Mouse (Mus musculus) yolk sac, embryonic 10.5 days (tissue): ENCODE results near the gene Helb.
"Not testable (repeated sequence)": the region's sequence is repeated elsewhere in the genome, so short reads cannot be mapped to it uniquely, and the experiment has no call there.

Source experiments
- DNase-seq: peaks from one replicate; pipeline ENCODE4 v3.0.0-alpha.2; 2017; ENCODE audit warnings: low spot score

Helb gene

DNA sequence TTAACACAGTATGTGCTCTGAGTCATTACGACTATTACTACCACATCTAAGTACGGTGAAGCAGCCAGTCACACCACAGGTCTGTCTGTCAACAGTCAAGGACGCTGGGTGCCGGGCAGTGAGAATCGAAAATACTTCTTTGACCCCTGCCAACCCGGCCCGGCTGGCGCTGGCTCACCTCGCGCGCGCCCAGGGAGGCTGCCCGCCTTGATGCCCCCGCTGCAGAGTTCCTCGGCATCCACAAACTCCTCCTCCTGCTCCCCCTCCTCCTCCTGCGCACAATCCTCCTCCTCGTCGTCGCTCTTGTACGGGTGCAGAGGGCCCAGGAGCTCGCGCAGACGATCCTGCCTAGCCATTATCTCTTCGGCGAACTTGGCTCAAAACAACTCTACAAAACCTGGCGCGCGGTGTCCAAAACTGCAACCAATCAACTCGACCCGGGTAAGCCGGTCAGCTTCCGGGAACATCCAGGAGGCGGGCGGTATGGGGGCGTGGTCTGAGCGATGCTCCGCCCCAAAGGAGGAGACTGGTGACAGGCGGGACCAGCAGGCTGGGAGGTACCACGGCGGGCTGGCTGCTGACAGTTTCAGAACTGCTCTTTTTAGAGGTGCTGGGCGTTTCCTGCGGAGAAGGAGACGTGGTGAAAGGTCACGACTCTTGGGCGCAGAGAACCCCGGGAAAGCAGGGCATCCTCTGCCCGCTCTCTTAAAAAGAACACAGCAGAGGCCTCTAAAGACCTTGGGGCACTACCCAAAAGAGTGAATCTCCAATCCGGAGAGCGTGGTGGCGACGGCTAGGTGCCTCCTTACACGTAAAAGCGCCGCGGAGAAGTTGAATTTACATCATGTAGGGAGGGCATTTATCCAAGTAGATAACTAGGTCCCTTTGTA is at the start of gene Helb:
Gene Helb, minus strand, starts transcription at position 481 of the 890 bp plus-strand sequence.
- peak; percentile 98 for DNase-seq

DNA sequence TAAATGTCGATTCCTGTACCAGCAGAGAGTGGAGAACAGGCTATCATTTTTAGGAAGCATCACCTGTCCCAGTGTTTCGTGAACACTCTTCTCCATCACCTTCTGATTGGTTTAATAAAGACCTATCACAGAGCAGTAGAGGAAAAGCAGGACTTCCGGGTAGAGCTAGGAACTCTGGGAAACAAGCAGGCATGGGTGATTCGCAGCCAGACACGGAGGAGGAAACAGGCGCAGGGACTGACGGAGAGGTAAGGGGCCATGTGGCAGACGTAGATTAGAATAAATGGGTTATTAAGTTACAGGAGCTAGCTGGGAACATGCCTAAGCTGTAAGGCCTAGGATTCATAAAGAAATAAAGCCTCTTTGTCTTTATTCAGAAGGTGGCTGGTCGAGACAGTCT is 47.7 kb upstream of the Helb start:
- DNase-seq = no peak

DNA sequence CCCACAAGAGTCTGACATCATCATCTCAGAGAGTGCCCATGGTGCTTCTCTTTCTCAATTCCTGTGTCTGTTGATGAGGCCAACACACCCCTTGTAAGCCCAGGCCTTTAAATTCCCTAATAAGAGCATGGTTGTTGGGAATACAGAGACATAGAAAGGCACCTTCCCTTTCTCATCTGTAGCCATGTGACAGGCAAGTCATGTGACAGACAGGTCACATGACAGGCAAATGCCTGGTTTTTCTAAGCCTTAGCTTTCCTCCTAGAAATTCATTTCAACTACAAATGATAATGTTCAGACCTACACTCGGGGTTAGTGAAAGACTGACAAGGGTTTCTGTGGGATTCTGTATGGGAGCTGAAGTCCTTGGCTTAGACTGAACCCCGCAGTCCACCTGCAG is 41.1 kb upstream of the Helb start:
- no peak for DNase-seq

DNA sequence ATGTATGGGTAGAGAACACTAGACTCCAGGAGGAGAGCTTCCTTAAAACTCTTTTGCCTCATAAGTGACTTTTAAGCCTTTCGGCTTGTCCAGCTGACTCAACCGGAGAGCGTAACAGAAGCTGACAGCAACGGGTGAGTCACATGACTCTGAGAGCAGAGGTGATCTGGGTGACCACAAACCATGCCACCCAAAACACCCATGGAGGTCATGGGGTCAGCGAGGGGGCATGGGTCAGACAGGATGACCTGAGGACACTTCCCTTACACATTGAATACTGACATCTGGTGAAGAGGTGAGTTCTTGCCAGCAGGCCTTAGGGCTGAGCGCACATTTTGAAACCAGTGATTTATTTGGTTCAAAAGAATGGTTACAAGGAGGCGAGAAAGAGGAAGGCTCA is 38.9 kb upstream of the Helb start:
- DNase-seq = no peak

DNA sequence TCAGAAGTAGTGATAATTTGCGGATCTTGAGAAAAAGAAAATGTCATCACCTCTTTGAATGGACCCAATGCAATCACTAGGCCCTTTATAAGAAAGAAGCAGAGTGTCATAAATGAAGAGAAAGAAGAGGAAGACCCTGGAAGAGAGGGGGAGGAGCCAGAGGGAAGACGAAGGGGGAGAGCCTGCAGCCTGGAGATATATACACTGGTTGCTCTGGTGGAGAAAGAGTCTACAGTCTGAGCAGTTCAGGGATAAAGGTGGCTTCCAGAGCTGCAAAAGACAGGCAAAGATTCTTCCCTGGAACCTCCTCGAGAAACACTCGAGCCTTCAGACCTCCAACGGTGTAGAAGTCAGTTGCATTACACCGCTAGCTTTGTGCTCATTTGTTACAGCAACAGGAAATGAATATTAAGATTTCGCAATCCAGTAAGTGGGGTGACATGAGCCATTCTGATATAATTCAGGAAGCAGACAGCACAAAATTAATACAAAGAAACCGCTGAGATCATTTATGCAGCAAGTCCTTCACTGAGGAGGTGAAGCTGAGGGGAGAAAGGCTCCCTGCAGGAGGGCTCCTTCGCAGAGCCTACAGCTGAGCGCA is 28.2 kb upstream of the Helb start:
- no peak for DNase-seq

- no peak for DNase-seq
Measured at GRCm38 (mm10) chr10:120140193-120140592, 27.4 kb upstream of the Helb start.

GRCm38 (mm10) chr10:120136020-120136562 is 23.3 kb upstream of the Helb start:
- no peak for DNase-seq

GRCm38 (mm10) chr10:120133697-120134096 is 20.9 kb upstream of the Helb start:
- DNase-seq = no peak

DNA sequence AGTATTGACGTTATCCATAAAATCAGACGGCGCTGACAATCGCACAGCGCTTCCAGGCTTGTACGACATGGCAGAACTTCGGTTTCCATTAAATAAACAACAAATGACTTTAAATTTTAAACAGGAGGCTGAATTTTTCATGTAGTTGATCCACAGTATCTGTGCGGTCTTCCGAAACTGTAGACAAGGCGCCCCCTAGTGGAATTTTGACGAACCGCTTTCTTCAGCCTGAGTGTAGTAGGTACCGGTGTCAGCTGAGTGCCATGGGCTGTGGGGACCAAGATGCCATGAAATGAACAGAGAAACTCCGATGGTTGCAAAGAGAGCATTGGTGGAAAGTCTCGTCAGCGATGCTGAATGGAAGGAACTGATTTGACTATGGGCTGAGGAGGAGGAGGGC is 17.8 kb upstream of the Helb start:
- DNase-seq = peak; percentile 20

GRCm38 (mm10) chr10:120128601-120129277 is 16.0 kb upstream of the Helb start:
- no peak for DNase-seq

DNA sequence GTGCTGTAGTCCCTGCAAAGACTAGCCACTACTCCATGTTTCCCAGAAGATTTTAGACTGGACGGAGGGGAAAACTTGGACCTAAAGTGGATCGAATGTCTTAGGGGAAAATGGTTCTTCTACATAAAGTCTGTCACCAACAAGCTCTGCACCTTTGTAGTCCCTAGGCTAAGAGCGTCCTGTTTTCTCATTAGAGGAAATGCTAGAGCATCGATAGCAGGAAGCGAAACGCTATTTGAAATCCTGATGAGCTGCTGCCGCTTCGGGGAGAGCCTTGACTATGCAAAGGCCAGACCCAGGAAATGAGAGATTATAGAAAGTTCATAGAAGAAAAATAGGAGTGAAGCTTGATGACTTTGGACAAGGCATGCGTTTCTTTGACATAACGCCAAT is 12.7 kb upstream of the Helb start:
- no peak for DNase-seq

DNA sequence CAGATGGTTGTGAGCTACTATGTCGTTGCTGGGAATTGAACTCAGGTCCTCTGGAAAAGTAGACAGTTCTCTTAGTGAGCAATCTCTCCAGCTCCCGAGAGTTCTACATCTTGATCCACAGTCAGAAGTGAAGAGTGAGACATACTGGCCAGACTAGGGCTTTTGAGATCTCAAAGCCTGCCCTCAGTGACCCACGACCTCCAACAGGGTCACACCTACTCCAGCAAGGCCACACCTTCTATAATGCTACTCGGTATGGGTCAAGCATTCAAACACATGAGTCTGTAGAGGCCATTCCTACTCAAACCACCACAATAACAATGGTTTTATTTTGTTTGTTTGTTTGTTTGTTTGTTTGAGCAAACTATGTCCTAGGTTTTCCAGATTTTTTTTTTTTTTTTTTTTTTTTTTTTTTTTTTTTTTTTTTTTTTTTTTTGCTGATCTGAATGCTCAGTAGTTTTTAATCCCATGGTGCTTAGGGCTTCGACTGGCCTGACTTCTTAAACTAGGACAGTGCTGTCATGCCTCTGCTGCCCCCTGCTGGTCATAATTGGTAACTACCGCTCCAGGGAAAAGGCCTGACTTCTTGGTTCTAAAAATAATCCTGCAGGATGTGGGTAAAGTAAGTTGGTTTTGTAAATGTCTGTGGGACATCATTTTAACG is 12.1 kb upstream of the Helb start:
- DNase-seq = peak; percentile 53

GRCm38 (mm10) chr10:120123721-120124120 is 10.9 kb upstream of the Helb start:
- no peak for DNase-seq

DNA sequence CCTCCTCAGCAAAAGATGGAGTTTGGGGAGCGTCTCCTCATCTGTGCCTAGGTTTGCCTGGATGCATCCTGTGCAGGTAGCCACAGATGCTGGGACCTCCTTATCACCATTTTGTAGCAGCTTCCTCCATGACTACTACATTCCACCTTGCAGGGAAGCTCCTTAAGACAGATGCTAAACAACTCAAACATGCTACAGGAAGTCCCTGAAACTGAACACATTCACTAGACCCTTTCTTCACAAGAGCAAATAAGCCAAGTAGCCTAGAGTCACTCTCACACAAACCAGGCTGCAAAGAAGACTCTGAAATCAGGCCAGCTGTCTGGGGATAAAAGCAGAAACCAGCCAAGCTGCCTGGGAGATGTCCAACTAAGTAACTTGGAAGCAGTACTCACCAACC is 2.5 kb upstream of the Helb start:
- no peak for DNase-seq

DNA sequence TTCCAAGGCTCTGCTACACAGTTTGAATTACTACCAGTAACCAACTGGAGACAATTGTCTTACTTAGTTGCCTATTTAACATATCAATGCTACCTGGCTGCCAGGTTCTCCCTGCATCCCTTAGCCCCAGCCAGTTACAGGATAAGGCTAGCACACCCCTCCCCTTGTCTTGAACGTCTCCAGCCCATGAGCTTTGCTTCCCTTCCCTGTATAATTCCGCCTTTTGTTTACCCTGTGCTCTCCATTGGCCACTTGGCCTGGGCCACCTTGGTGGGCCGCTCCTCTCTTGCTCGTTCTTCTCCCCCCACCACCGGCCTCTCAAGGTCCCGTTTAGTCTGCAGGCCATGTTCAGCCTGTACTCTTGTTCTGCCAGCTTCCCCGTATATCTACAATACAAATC is 1.7 kb upstream of the Helb start:
- DNase-seq = no peak

DNA sequence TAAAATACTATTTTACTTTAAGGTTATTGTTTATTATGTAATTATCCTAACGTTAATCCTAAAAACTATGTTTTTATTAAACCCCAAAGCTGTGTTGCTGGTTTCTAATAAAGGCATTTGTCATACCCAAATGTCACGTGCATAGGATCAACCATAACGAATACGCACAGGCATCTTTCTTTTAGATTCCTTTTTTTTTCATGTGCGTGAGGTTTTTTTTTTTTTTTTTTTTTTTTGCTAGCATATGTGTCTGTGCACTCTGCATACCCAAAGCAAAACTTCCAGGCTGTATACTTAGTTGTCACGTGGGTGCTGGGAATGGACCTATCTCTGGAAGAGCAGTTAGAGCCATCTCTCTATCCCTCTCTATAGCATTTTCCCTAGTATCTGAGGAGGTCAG is 1.2 kb upstream of the Helb start:
- DNase-seq = no peak

- DNase-seq = not testable (repeated sequence)
Measured at GRCm38 (mm10) chr10:120113482-120113881, 695 bp upstream of the Helb start.

- DNase-seq = no peak
Measured at GRCm38 (mm10) chr10:120111691-120112319, 982 bp downstream of the Helb start.

- no peak for DNase-seq
Measured at GRCm38 (mm10) chr10:120100806-120101205, 12.0 kb downstream of the Helb start.

GRCm38 (mm10) chr10:120097564-120097963 is 15.2 kb downstream of the Helb start:
- DNase-seq = no peak

- no peak for DNase-seq
Measured at GRCm38 (mm10) chr10:120095716-120096115, 17.1 kb downstream of the Helb start.

DNA sequence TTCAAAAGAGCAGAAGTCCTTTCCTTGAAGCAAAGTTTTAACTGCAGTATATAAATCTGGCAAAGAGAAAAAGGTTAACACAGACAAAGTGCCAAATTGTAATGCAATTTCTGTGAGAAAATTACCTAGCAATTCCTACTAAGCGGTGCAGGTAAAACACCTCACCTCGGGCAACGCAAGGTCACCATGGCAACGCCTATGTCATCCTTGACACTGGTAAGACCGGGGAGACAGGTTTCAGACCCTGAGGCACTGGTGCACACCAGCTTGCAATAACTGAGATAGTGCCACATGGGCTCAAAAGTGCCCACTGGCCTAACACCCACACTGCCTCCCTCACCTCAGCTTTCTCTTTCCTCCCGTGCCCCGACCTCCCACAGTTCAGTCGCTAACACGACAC is 17.7 kb downstream of the Helb start:
- no peak for DNase-seq
